Mouse (Mus musculus) layer of hippocampus, postnatal 10 days (tissue): ENCODE results near the gene Zfp651. TPM values are rescaled to one million over a fixed set of nuclear protein-coding genes. Genes with fewer than 3 reads are reported as not detected.

Source experiments
- DNase-seq, 2 experiments: peaks; one replicate each; pipeline ENCODE4 v3.0.0; 2021; ENCODE audit warnings: low spot score in 2 of 2
- long read RNA-seq: library from polyadenylated mRNA; stranded (forward); transcript quantifications from one replicate; pipeline ENCODE4 v2.0.0, GENCODE M21; 2023
- total RNA-seq, 2 experiments: library from RNA; stranded (reverse); gene quantifications; 2 replicates each; pipeline ENCODE4 v1.2.3; 2021

The Zfp651 gene
- 100 to 1,000 TPM; 104 to 108 TPM for total RNA-seq
- long read RNA-seq, full-length matches to known transcripts: 9 of 38 reads
- long read RNA-seq, partial matches to known transcripts: 10 of 38 reads
- long read RNA-seq, other reads (novel, unspliced or antisense): 19 of 38 reads

DNA sequence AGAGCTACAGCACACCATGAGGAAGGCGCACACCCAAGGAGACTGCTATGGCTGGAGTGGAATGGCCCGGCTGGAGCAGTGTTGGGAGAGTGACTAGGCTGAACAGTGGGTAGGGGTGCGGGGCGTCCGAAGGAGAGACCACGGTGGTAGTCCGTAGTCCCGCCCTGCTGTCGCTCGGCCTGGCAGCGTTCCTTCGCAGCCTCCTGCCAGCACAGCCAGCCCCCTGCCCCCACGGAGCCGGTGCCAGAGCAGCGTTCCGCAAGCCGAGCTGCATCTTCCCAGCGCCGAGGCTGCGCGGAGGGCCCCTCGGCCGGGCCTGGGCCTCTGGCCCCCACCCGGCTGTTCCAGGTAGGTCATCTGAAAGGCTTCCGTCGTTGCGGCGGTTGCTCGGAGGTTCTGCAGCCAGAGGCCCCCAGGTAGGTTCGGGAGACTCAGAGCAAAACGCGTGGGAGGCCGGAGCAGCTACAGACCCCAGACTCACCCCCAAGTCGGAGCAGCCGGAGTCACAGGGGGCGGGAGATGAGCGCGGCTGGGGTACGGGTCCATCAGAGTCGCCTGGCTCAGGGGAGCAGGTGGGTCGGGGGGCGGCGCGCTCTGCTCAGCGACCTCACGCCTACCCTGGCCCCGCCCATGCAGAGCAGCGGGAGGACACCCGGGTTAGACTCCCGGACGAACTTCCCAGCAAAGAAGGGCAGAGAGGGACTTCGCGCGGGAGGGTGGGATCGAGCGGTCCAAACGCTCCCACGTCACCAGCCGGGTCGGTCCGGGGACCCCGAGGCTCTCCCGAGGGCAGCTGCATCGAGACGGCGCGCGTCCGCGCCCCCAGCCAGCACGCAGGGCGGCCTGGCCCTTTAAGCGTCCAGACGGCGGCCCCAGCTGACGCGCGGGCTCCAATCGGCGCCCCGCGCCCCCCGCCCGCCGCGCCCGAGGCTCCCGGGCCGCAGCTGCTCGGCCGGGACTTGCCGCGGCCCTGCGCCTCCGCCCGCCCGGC, at the start of gene Zfp651:
Zfp651 (plus strand) TSS at position 240 of the 991 bp plus-strand sequence.
- peak; percentile 82 to 84 for DNase-seq

DNA sequence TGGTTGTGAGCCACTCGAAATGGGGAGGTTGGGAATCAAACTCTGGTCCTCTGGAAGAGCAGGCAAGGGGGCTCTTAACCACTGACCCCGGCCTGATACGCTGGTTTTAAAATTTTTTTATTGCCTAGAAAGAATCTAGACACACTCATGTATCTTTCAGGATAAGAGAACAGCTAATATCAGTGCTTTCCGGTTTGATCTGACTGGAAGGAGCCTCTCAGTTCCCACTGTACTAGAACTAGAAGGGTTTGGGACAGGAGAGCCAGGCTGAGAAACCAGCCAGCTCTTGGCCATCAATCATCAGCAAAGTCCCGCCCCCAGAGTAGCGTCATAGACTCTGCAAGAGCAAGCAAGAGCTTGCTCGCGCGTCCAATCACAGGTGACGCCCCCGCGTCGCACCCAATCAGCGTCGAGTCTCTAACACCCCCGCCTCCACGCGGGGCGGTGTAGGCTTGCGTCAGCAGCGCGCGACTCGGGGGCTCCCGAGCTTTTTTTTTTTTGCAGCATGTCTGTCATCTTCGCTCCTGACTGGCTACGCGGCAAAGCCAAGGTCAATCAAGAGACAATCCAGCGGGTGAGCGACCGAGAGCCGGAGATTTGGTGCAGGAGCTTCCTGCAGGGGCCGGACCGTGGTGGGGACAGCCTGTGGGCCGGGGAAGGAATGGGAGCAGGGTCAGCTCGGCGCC, 49.1 kb upstream of the Zfp651 start, which contains the start of gene Ss18l2:
Ss18l2 (plus strand) TSS at position 432 of the 686 bp plus-strand sequence.
- DNase-seq: peak; percentile 96 to 97

DNA sequence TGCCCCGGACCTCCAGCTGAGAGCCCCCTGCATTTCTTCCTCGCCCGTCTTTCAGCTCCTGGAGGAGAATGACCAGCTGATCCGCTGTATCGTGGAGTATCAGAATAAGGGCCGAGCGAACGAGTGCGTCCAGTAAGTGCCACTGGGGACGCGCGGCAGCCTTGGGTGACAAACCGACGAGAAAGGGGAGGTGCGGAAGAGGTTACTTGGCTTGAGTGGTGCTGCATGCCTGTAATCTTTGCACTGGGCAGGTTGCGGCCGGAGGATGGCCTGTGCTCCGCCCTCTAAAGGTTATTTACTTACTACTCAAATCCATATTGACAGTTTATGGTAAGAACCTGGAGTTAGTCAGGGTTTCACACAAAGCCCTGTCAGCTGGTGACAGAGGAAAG, 48.5 kb upstream of the Zfp651 start:
- DNase-seq: no peak

DNA sequence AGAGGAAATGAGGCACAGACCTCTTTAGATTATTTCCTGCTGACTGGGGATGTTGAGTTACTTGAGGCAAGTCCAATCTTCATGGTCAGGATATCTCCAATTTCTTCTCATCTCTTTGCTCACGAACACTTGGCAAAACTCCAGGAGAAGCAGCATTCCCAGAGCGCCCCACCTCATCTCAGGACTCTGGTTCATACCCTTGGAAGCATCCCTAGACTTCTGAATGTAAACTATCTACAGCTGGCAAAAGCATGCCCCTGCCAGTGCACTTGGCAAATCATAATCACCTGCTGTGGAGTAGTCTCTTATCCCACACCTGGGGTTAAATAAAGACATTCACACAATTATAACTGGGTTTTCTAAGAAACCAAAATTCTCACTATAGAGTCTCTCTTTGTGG, 42.1 kb upstream of the Zfp651 start:
- peak in 1 of 2 experiments; percentile 8 for DNase-seq

DNA sequence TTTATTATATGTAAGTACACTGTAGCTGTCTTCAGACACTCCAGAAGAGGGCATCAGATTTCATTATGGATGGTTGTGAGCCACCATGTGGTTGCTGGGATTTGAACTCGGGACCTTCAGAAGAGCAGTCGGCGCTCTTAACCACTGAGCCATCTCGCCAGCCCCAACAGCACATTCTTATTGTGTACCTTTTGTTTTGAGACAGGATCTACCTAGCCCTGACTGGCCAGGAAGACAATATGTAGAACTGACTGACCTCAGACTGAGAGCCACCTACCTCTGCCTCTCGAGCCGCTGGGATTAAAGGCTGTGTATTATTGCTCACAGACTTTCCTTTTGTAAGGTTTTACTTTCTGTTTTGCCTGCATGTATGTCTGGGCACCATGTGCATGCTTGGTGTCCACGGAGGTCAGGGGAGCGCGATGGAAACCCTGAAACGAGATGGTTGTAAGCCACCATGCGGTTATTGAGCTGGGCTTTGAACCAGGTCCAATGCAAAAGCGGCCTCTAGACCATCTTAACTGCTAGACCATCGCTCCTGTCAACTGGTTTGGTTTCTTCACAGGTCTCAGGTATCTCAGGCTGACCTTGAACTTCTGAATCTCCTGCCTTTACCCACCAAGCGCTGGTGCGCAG, 40.9 kb upstream of the Zfp651 start:
- DNase-seq: peak in 1 of 2 experiments; percentile 21

DNA sequence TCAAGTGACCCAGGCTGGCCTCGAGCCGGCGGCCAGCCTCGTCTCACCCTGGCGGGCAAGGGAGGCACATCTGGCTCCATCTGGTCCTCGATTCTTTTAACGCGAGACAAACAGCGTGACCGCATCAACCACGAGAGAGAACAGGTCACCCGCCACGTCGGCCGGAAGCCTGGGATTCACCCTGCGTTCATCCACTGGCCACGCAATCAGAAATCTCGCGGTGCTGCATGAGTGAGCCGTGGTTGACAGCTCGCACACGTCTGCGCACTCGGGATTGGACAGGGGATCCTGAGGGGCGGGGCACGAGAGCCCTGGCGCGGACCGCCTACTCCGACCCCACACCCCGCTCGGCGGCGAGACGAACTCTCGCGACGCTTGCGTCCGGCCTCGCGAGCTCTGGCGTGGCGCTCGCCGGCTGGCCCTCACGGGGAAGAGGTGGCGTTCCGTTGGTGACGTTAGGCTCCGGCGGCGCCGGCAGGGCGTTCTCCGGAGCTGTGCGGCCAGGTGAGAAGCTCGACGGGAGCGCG, 40.3 kb upstream of the Zfp651 start, which contains the start of gene Nktr:
Nktr (plus strand) TSS at position 378 of the 527 bp plus-strand sequence.
- peak; percentile 95 to 98 for DNase-seq

DNA sequence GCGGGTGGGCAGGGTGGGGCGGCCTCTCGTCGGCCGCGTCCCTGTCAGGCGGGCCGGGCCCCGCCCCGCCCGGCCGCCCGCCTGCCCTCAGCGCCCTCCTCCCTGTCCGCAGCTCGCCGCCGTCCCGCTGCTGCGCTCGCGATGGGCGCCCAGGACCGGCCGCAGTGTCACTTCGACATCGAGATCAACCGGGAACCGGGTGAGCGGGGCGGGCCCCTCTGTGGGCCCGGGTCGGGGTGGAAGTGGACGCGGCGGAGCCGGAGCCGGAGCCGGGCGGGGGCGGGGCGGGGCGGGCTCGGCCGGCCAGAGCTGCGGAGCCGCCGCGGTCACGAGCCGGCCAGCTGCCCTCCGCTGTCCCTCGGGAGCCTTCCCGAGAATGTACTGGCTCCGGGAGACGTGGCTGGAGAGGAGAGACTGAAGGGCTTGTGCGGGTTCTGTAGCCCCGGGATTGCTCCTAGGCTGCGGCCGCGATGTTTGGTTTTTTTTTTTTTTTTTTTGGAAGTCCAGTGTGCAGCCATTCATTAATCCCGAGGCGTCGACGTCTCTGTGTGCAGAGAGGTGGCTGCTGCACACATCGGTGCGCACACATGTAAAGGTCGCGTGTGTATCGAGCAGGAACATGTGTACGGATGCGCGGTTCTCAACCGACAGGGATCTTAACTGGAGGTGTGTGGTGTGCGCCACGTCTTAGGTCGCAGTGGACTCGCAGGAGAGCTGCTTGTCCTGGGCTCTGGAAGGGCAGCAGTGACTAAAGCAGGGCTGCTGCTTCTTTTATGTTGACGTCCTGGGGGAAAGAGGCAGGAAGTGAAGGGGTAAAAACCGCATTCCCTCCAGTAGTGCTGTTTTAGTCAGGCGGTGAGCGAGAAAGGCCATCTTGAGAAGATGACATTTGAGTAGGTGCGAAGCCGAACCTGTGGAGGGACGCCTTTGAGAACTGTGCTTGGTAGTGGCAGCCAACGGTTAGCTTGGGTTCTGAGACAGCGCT, 39.5 kb upstream of the Zfp651 start:
- peak; percentile 21 to 28 for DNase-seq

DNA sequence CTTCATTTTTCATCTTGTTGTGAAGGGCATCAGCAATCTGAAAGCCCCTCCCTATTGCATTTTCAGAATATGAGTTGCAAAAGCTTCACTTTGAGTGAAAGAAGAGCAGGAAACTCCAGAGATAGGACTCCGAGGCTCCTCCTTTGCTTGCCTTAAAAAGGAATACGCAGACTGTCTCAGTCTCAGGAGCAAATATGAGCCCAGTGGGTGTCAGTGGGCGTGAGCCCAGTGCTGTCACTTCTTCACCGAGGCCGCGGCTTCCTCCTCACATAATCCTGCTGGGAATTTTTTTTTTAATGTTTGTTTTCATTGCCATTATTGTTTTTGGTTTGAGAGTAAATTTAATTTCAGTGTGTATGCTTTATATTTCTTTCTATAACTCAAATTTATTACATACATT, 18.6 kb upstream of the Zfp651 start:
- DNase-seq: no peak

DNA sequence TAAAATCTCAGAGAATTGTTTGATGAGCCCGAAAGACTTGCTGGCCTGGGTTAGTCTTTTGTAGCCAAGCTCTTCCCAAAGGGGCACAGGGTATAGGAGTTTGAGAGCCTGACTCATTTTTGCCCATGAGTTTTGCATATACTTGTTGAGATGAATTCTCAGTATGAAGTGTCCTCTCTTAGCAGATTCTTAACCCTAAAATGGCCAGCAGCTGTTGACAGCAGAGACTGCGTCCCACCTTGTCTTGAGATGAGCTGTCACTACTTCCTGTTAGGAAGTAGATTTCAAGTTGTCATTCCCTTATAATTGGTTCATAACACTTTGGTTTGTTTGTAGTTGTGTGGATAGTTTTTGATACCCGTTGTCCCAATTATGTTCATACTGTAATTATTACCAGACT, 18.0 kb upstream of the Zfp651 start:
- DNase-seq: no peak

DNA sequence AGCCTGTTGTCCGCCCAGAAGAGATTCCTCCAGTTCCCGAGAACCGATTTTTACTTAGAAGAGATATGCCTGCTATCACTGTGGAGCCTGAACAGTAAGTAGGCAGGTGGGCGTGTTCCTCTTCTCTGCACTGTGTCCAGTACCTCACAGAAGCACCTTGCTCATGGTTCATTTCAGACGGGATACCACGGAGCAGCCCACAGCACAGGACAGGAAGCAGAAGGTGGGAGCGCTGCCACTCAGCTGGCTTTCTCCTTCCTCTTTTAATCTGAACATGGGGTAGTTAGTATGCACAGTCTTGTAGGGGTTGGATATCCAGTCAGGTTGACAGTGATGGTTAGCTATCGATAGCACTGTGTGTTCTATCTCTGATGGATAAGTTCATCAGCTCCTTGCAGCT, 15.1 kb upstream of the Zfp651 start:
- no peak for DNase-seq

DNA sequence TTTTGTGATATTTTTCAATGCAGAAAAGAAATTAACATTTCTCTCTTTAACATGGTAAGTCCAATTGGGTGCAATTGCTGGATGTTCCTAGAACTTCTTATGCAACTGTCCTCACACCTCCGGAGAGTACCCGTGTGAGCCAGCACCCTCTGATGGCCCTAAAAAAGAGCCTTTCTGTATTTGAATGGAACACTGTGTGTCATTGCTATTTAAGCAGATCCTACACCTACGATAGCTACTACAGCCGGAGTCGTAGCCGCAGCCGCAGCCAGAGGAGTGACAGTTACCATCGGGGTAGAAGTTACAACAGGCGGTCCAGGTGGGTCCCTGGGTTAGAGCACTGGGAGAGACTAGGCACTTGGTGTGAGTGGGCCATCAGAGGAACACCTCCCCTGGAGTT, 6.4 kb upstream of the Zfp651 start:
- DNase-seq: no peak

DNA sequence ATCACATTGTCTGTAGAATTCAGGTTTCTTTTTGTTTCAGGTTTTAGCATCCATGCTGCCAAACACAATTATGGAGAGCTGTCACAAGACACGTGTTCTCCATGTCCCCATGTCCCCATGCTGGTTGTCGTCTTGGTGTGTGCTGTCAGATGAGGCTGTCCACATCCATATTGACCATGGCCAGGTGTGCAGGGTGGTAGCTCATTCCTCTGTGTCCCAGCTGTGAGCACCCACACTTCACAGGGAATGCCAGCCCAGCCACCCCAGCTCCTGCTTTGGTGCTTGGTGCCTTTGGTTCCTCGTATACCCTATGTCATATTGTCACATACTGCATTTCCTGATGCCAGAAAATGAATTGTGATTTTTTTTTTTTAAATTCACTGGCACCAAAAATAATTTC, 4.5 kb upstream of the Zfp651 start:
- no peak for DNase-seq

DNA sequence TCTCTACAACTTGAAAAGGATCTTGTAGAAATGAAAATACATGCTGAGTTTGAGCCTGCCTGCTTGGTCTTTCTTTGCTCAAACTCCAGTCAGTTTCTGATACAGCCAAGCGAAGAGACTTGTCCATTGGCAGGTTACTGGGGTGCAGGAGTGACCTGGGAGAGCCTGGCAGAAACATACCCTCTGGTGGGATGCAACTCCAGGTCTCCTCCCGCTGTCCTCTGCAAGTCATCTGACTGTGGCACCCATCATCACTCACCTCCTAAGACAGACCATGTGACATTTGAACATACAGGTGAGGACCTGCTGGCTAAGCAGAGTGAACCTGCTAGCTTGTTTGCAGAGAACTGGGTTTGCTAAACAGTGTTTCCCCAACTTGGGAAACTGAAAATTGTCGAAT, 2.3 kb upstream of the Zfp651 start:
- DNase-seq: no peak

DNA sequence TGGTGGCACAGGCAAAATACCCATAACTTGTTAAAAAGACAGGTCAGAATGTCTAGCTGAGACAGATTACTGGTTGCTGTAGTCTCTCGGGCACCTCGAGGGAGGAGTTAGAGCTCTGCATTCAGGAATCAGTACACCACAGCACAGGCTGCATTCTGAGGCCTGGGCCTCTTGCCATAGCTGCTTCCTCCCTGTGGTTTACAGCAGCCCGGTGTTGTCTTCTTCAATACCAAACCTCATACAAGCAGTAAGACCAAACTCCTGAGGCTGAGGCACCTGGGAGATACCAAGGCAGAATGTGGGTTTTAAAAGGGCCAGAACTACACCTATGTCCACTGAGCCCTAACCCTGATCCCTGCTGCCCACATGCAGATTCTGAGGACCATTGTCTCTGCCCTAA, 1.7 kb upstream of the Zfp651 start:
- peak; percentile 29 to 34 for DNase-seq

DNA sequence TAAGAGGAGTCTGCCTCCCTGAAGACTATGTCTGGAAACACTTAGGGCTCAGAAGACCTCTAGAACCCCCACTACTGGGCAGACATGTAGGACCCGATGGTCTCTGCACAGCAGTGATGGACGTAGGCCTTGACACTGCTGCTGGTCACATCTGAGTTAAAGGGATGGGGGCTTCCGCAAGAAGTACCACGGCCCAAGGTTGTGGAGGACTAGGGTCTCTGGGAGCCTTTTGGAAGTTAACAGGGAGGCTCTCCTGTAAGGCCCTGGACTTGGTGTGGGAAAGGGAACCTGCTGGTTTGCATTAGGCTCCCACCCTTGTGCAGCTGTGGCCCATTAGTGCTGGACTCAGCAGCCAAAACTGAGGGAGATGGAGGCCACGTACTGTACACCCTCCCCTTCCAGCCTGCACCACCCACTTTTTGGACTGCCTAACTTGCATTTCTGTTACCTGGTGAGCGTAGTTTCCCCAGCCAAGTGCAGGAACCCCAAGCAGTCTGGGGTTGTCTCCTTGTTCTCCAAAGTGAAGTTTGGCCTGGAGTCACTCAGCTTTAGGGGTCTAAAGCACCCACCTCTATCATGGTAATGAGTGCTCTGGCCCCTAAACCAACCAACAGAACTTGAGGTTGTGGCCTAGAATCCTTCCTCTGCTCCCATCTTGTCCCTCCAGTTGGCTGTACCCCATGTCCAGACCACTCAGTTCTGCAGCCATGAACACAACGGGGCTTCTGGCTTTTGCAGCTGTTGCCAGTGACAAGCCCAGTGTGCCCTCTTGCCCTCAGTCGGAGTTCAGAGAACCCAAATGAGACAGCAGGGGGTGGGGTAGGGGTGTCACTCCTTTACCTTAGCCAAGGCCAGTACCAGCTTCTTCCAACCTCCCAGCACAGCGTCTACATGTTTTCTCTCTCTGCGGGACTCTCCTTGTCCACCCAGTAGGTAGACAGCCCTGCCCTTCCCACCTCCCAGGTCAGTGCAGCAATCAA, 1.0 kb upstream of the Zfp651 start:
- DNase-seq: peak in 1 of 2 experiments; percentile 32

DNA sequence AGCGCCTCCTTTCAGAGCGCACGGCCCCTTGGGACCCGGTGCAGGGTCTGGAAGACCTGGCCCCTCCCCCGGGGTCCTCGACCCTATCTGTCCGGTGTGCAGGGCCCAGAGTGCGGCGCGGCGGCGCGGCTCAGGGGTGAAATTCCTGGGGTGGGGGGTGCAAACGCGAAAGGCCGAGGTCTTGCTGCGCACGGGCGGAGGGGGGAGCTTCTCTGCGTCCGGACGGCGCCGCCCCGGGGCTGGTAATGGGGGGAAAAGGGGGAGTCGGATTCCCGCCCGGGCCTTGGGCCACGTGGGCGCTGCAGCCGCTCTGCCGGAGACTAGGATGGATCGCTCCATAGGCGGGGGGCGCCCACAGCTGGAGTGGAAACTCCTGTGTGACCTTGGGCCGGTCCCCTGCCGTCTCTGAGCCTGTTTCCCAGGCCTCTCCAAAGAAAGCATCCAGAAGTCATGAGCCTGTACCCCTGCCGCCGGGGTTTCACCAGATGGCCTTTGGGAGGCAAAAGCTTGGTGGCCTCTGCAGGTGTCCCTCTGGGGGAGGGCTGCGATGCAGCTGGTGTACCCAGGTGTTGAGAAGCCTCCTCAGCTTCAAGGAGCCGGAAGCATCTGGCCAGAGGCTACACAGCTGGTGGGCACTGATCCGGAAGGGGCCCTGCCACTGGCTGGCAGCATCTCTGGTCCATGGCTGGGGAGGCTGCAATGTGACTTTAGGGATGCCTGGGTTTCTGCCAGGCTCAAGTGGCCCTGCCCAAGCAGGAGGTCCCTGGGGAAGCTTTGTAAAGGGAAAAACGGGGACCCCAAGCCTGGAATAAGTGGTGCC, 1.4 kb downstream of the Zfp651 start:
- DNase-seq: peak; percentile 57 to 72

DNA sequence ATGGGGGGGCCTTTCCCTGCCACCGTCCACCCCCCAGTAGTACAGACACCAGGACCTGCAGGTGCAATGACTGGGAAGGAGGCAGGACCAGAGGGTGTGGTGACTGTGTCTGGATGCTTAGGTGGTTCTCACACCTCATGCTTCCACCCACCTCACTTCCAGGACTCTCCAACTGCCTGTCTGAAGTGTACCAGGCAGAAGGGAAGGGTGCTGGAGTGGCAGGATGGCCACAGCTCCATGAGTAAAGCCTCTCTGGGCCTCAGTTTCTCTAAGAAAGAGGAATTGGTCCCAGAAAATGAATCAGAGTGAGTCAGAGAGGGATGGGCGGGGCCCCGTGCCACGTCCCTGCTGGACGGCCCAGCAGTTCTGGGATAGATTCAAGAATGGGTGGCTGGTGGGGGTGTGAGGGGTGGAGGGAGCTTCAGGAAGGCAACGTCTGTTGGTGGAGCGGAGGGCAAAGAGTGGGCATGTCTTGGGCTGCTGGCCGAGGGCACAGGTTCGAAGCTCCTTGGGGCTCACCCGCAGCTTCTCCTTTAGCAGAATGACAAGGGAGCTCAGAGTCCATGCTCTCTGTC, 2.0 kb downstream of the Zfp651 start:
- DNase-seq: no peak
